Mouse (Mus musculus) liver (tissue): ENCODE data around the gene Klhdc8b.
A peak's percentile ranks its signal among the peaks of the same experiment; 100 is the strongest.

Source experiments
- DNase-seq: peaks from one replicate; pipeline ENCODE4 v3.0.0-alpha.2; 2020; ENCODE audit warnings: mixed read lengths

Klhdc8b gene

GRCm38 (mm10) chr9:108480813-108481519 lies 19.6 kb upstream of the Klhdc8b start:
- no peak for DNase-seq

GRCm38 (mm10) chr9:108479721-108480351 lies 18.5 kb upstream of the Klhdc8b start, which contains the start of gene Lamb2:
Lamb2 (plus strand) TSS chr9:108479736.
- DNase-seq = no peak

- DNase-seq = no peak
These were observed 17.9 kb upstream of the Klhdc8b start for GRCm38 (mm10) chr9:108479241-108479640.

GRCm38 (mm10) chr9:108478638-108479156 lies 17.3 kb upstream of the Klhdc8b start:
- DNase-seq = peak; percentile 60

GRCm38 (mm10) chr9:108474528-108474927 lies 13.1 kb upstream of the Klhdc8b start:
- no peak for DNase-seq

- DNase-seq = no peak
These were observed 8.5 kb upstream of the Klhdc8b start for GRCm38 (mm10) chr9:108469845-108470244.

GRCm38 (mm10) chr9:108469430-108469829 lies 8.0 kb upstream of the Klhdc8b start:
- no peak for DNase-seq

- no peak for DNase-seq
These were observed 4.8 kb upstream of the Klhdc8b start for GRCm38 (mm10) chr9:108466219-108466618.

- DNase-seq = no peak
These were observed 2.3 kb upstream of the Klhdc8b start for GRCm38 (mm10) chr9:108463713-108464112.

- DNase-seq = no peak
These were observed 811 bp upstream of the Klhdc8b start for GRCm38 (mm10) chr9:108462192-108462591.

GRCm38 (mm10) chr9:108461675-108462074 lies 294 bp upstream of the Klhdc8b start:
- DNase-seq = no peak

GRCm38 (mm10) chr9:108460319-108461178 lies 832 bp downstream of the Klhdc8b start, which contains the start of gene Ccdc71:
Ccdc71 (plus strand) TSS chr9:108460527.
- peak; percentile 87 for DNase-seq

GRCm38 (mm10) chr9:108459939-108460318 lies 1.5 kb downstream of the Klhdc8b start:
- DNase-seq = no peak

- DNase-seq = no peak
These were observed 4.4 kb downstream of the Klhdc8b start for GRCm38 (mm10) chr9:108456953-108457352.

GRCm38 (mm10) chr9:108455747-108456571 lies 5.4 kb downstream of the Klhdc8b start:
- no peak for DNase-seq

- DNase-seq = no peak
These were observed 7.0 kb downstream of the Klhdc8b start for GRCm38 (mm10) chr9:108454429-108454828.

GRCm38 (mm10) chr9:108453458-108453857 lies 7.9 kb downstream of the Klhdc8b start:
- DNase-seq = no peak

GRCm38 (mm10) chr9:108452911-108453310 lies 8.5 kb downstream of the Klhdc8b start:
- no peak for DNase-seq

GRCm38 (mm10) chr9:108452291-108452906 lies 9.0 kb downstream of the Klhdc8b start:
- peak; percentile 93 for DNase-seq

GRCm38 (mm10) chr9:108451519-108452160 lies 9.7 kb downstream of the Klhdc8b start:
- DNase-seq = no peak

- DNase-seq = peak; percentile 77
These were observed 10.2 kb downstream of the Klhdc8b start for GRCm38 (mm10) chr9:108451170-108451493.
